Mouse (Mus musculus) urinary bladder, adult 18-20 months (tissue): Measurements from ENCODE around the gene Akip1.

ENCODE experiments used
- DNase-seq, 2 experiments: peaks; one replicate each; pipeline ENCODE4 v3.0.0; 2022; ENCODE audit warnings: low spot score in 2 of 2, mixed read lengths in 2 of 2

The Akip1 gene

DNA sequence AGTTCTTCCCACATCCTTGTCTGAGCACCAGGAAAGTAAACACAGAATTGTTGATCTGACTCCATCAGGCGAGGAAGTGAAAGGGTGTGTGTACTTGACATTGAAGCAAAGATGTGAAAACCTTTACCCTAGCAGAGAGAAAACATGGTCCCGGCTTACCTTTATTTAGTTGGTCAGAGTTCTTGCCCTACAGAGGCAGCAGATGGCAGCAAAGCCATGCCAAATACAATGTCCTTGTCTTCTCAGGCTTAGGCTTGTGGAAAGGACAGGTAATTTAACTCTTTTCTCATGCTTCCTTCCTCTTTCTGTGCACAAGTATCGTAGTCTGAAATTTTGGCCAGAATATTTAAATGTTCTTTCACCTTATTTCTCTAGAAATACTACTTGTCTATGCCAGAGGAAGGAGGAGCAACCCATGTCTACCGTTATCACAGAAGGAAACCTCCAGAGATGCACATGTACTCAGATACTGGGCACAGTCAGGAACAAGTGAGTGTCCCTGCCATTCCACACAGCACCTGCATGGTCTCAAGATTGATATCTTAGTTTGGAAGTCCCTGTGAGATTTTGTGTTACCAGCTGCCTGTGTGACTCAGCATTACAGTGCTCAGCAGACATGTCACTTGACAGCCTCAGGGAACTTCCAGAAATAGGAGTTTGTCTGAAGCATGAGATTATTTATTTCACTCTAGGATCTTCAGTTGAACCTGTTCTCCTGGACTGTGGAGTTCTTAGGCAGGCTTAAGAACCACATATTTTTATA is 3.7 kb downstream of the Akip1 start:
- no peak for DNase-seq

DNA sequence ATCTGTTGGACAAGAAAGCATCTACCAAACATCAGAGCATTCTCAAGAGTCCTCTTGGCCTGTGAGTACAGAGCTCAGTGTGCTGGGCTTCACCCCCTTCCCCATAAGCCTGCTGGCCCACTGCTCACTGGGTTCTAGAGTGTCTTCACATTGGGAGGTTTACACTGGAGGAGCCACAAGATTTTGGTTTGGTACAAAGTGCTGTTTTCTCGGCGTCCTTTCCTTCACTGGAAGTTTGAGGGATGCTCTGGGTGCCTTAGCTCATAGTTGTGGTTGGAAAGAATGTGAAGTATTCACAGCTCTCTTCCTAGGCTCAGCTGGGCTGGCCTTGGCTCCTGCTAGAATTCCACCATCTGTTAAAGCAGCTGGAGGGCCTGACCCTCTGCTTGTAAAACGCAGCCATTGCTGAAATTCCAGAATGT is 5.5 kb downstream of the Akip1 start:
- DNase-seq, result no peak

DNA sequence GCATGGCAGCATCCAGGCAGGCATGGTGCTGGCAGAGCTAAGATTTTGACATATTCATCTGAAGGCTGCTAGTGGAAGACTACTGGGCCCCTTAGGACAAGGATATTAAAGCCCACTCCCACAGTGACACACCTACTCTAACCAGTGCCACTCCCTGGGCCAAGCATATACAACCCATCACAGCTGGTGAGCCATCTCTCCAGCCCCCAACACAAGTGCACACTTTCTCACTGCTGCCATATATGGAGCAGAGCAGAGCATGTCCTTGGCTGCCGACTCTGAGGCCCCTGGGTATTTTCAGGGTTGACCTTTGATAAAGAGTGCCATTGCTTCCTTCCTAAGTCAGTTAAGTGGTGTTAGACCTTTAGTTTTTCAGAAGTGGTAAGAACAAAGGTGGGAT is 6.6 kb downstream of the Akip1 start:
- DNase-seq, result no peak

DNA sequence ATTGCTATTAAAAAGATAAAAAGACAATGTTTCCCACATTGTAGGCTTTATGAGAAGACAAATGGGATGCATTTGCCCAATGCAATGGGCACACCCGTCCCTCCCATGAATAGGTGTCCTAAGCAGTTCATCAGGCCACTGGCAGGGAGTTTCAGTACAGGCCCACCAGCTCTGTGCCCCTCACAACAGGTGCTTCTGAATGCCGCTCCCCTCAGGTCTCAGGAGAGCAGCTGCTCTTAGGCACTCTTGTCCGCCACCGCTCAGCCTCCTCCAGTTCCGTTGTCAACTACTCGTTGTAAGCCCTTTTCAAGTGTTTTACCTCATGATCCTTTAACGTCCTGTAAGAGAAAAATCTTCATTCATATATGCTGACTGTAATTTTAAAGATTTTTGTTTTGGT is 8.7 kb downstream of the Akip1 start:
- no peak for DNase-seq

DNA sequence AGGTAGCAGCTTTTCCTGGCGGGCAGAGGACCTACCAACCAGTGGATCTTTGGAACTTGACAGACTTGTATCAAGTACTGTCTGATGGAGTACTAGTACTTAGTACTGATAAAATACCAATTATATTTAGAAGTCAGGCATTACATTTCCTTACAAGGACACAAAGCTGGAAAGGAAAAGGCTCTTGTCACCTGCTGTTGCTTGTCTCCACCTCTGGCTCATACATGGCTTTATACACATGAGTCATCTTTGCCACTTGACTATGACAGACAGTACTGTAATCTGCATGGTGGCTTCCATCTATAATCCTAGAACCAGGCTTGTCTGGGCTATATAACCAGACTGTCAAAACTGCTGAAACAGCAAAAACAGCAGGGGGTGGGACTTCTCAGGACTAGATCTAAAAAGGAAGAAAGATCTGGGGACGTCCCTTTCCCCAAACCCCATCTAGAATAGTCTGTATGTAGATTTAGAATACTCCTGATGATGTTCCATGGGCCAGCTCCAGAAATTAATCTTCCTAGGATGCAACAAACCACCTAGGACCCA is 10.0 kb downstream of the Akip1 start:
- DNase-seq, result no peak

DNA sequence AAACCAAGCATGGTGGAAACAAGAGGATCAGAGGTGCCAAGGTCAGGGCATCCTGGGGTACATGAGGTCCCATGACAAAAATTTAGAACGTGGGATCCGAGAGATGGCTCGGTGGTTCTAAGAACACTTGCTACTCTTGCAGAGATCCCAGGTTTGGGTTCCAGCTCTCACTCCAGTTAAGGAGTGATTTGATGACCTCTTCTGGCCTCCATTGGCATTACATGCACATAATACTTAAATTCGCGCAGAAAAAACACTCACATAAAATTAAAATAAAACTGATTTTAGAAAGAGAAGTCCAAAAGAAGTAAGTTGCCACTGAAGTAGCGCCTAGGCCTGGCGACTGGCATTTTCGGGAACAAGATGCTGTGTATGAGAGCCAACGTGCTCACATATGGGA is 15.8 kb downstream of the Akip1 start:
- DNase-seq, result no peak

DNA sequence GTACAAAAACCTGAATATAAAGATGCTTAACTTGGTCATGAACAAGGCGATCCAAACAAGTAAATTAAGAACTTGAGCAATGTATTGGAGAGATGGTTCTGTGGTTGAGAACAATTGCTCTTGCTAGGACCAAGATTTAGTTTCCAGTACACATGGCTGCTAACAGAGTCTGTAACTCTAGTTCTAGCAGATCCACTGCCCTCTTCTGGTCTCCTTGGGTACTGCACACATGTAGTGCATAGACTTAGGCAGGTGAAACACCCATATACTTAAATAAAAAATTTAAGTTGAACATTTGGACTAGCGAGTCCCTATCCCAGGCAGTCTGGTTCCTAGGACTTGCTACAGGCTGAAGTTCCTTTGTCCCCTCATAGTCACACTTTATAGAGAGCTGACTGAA is 19.1 kb downstream of the Akip1 start:
- DNase-seq, result no peak

DNA sequence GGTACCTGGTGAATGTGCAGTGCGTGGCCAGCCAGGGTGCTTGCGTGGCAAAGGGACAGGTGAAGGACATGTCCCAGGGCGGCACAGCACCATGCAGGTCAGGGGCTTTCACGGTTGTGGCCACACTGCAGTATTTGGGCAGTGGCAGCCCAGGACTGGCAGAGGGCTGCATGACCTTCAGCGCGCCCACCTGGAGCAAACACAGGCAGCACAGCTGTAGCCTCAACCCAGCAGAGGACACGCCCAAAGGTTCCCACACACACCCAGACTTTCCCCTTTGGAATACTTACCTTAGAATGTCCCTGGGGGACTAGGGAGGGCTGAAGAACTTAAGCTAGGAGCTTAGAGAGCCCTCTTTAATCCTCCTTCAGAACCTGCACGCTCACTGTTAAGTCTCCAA is 19.6 kb downstream of the Akip1 start:
- DNase-seq, result no peak

DNA sequence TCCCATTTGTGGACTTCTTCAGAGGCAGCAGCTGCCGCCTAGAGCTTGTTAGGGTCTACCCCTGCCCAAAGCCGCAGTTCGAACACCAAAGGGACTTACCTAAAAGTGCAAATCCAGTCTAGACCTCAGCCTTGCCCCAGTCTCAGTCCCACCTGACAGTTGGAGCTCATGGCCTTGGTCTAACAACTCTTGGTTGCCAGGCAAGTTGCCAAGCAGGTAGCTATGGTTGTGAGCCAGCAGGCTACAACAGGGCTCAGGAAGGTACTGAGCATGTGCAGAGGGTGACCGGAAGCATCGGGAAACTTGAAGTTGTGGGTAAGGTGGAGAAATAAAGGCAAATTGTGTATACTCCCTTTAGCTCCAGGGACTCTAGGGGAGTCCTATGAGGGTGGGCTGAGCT is 20.2 kb downstream of the Akip1 start, which contains the start of gene BC051019:
Gene BC051019, minus strand, starts transcription at position 154 of the 400 bp plus-strand sequence.
- no peak for DNase-seq

DNA sequence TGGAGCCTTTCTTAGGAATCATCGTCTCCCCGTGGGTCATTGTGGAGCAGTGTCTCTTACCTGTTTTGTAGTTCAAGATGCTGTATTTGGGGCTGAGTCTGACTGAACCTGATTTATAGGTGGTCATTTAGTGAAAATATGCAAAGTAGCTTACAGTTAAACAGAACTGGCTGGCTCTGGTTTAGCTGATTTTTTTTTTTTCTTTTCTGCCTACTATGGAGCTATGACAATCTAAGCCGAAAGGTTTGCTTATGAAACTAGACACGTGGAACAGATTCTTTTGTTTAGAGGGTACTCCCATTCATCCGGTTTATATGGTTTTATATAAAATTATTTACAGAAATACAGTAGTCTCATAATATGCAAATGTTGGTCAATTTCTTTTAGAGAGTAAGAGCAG is 28.1 kb downstream of the Akip1 start, which contains the start of gene Ascl3:
Gene Ascl3, minus strand, starts transcription at position 101 of the 400 bp plus-strand sequence.
- DNase-seq, result no peak

DNA sequence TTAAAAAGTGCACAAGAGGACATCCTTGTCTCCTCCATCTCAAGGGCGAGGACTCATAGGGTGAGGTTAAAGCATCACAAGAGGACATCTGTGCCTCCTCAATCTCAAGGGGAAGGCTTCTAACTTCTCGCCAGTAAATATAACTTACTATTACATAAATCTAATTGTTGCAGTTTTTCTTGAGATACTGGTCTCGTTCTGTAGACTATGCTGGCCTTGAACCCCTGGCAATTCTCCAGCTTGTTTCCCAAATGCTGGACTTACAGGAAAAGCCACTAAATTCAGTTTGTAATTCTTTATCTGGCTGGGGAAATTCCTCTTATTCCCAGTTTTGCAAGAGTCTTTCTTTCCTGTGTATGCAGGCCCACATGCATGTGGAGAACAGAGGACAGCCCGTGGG is 31.3 kb downstream of the Akip1 start:
- no peak for DNase-seq

DNA sequence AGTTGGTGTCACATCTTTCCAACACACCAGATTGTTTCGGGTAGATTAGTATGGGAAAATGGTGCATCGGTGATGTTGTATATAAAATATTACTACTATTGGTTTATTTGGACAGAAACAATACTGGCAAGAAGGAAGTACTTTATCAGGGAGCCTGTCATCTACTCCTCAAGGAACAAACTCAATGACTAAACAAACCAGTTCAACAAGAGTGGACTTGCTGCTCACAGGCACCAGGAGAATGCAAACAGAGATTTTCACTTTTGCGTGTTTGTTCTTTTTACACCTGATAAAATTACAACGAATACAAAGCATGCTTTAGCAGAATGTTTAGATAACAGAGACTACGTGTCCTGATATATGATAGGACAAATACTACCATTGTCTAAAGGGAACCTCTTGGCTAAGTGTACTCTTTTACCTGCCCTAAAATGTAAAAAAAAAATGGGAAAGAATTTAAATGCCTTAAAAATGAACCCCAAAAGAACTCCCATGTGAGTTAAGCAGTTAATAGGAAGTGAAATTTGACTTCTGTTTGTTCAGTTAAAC is 36.4 kb downstream of the Akip1 start:
- no peak for DNase-seq

DNA sequence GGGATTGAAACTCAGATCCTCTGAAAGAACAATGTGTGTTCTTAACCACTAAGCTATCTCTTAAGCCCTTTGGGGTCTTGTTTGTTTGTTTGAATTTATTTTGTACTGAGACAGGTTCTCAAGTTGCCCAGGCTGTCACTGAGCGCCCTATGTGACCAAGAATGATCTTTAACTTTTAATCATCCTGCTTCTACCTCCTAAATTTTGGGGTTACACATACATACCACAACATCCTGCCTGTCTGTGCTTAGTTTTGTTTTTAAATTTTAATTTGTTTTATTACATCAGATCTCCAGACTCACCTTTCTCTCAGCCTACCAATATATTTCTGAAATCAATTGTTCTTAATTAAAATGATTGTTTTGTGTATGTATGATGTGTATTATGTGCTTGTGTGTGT is 37.6 kb downstream of the Akip1 start:
- DNase-seq, result no peak

DNA sequence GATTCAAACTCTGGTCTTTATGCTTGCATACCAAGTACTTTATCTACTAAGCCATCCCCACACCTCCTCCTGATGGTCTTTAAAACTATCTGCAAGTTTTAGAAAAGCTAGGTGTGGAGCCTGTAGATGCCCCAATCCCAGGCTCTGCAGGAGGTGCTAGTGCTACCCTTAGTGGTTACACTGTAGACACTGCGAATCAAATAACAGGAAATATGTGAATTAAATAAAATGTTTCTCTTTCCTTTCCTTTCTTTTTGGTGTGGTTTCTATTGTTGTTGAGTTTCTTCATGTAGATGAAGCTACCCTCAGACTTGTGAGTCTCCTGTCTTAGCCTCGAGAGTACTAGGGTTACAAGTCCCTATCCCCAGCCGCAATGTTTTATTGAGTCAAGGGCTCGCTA is 38.2 kb downstream of the Akip1 start:
- no peak for DNase-seq

DNA sequence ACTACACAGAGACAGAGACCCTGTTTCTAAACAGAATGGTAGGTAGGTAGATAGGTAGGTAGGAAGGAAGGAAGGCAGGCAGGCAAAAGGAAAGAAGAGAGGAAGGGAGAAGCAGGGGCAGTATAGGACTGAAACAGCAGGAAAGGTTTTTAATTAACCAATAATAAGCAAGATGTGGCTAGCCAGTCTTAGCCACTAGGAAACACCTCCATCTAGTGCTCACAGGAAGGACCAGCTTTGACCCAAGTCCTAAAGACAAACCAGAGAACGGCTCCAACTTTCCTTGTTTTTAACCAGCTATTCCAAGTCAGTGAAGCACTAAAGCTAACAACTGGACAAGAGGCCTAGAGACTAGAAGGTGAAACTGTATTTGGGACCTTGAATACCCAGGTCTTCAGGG is 44.3 kb downstream of the Akip1 start:
- DNase-seq, result no peak

DNA sequence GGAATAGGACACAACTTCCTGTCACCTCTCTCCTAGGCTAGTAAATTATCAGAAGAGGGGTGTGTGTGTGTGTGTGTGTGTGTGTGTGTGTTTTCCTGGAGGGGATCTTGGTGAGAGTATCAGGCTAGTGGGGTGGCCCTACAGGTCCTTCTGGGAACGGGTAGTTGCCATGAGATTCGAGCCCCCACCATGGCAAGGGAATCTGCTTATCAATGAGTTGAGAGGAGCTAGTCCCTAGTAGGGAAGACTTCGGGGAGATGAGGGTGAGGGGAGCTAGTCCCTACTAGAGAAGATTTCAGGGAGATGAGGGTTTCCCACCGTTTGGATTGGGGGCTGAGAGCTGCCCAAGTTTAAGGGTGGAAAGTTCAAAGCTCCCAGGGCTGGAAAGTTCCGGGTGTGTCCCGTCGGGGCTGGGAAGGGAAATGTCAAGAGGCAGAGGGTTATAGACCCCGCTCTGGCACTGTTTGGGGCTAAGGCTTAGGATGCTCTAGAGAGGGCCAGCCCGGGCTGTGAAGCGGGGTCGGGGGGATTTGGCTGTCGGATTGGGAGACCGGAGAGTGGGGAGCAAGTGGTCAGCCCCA is 48.0 kb downstream of the Akip1 start:
- no peak for DNase-seq

DNA sequence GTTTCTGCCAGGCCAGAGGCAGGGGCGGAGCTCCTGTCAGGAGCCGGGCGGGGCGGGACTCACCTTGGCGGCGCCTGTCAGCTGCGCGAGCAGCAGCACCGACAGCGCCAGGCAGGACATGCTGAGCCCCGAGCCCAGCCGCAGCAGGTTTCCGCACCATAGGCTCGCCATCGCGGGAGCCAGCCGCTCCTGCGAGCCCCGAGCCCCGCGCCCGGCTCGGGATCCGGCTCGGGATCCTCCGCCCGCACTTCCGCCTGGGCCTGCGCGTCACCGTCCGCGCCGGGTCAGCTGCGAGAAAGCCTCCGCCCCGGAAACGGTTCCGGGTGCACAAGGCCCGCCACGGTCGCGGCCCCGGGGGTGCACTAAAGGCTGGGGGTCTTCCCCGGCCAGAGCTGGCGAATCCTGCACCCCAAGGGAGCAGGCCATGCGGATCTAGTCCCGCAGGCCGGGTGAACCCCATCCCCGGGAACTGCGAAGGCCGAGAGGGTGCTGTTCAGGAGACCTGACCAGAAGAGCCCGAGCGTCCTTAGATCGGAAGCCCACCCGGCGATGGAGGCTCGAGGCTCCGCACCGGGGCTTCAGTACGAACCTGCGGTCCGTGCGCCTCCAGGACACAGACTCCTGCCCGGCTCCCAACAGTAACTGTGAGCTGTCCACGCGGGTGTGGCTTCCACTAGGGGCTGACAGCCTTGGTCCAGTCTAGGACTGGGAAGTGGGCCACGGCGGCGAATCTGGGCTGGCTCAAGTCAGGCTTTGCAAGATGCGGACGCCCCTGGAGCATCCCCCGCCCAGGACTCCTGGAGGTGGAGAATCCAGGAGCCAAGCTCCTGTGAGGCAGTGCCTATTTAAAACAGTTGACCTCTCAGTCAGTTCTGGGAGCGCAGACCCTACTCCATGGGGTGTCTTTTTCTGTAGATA is 48.8 kb downstream of the Akip1 start, which contains the start of gene Tmem9b:
Gene Tmem9b, minus strand, starts transcription at position 868 of the 918 bp plus-strand sequence.
- peak; percentile 68 to 87 for DNase-seq

DNA sequence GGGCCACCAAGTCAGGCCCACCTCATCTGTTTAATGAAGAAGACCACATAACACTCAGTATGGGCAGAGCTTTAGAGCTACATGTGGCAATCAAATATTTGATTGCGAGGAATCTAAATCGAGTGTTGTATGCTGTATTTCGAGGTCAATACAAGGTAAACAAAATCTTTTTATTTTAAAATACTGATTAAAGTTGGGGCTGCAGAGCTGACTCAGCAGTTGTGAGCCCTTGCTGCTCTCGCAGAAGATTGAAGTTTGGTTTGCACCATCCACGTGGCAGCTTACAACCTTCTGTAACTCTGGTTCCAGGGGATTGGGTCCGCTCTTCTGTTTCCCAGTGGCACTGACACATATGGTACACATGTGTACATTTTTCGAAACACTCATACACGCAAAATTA is 50.5 kb downstream of the Akip1 start:
- no peak for DNase-seq

DNA sequence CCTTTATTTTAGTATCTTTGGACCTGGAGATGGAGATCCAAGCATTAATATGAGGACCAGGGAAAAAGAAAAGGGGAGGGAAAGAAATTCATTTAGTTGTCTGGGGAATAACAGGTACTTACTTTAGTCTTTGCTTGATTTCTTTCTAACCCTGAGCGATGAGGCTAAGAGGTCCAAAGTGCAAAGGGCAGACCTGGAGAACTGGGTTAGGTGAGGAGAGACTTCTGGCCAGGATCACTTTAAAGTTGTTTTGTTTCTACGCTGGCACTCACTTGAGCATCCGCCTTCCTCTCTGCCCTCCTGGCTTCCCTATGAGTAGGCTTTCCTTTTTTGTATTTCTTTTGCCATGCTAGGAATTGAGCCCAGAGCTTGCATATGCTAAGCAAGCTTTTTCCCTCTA is 52.8 kb downstream of the Akip1 start:
- DNase-seq, result no peak
